Comparison of ENCODE assay signal across 20 mouse cellular contexts in genomic region chr3:59102146-59102545, GRCm38 (mm10). TPM values are rescaled to one million over a fixed set of nuclear protein-coding genes. Genes with fewer than 3 reads are reported as not detected.
"Had no signal": no experiment of that assay in that cellular context is flagged by ENCODE, and none has a peak within 500 bp of the region (broad histone marks: within the 10 kb centered on the region; RNA-seq: fewer than 3 reads in every experiment).

No protein-coding gene starts in this region.

- H3K4me2 ChIP-seq: liver, embryonic 13.5 days; liver, embryonic 15.5 days; lung, embryonic 15.5 days; midbrain, embryonic 11.5 days; midbrain, embryonic 13.5 days; midbrain, embryonic 15.5 days; neural tube, embryonic 13.5 days; neural tube, embryonic 15.5 days had no signal

- H3K27me3 ChIP-seq: liver, embryonic 13.5 days; liver, embryonic 15.5 days; lung, embryonic 15.5 days; midbrain, embryonic 13.5 days; midbrain, embryonic 15.5 days; neural tube, embryonic 13.5 days; neural tube, embryonic 15.5 days had no signal

- H3K9me3 ChIP-seq: liver, embryonic 13.5 days; liver, embryonic 15.5 days; lung, embryonic 15.5 days; midbrain, embryonic 13.5 days; midbrain, embryonic 15.5 days; neural tube, embryonic 13.5 days; neural tube, embryonic 15.5 days had no signal

- H3K4me1 ChIP-seq: lung, embryonic 15.5 days; midbrain, embryonic 13.5 days; midbrain, embryonic 15.5 days; neural tube, embryonic 13.5 days; neural tube, embryonic 15.5 days had no signal

- DNase-seq: liver, embryonic 13.5 days; liver, postnatal 0 days; lung, adult 2 months; lung, postnatal 14 days; lung, postnatal 36 days; retina, postnatal 1 day; right cerebral cortex, adult 18-20 months; right cerebral cortex, postnatal 25 days; right cerebral cortex, postnatal 4 days had no signal

- ATAC-seq: liver, postnatal 0 days; lung, postnatal 0 days; midbrain, embryonic 13.5 days; midbrain, embryonic 15.5 days had no signal

- H3K4me3 ChIP-seq: liver, embryonic 13.5 days; liver, embryonic 15.5 days; lung, embryonic 15.5 days; midbrain, embryonic 13.5 days; midbrain, embryonic 15.5 days; neural tube, embryonic 13.5 days; neural tube, embryonic 15.5 days had no signal

- H3K27ac ChIP-seq: liver, embryonic 13.5 days; liver, embryonic 15.5 days; lung, embryonic 15.5 days; macrophage; midbrain, embryonic 13.5 days; midbrain, embryonic 15.5 days; neural tube, embryonic 13.5 days; neural tube, embryonic 15.5 days had no signal

- H3K9ac ChIP-seq: liver, embryonic 13.5 days; liver, embryonic 15.5 days; liver, postnatal 0 days; lung, embryonic 15.5 days; midbrain, embryonic 13.5 days; midbrain, embryonic 15.5 days; neural tube, embryonic 13.5 days; neural tube, embryonic 15.5 days had no signal

- H3K36me3 ChIP-seq: liver, embryonic 13.5 days; liver, embryonic 15.5 days; lung, embryonic 15.5 days; midbrain, embryonic 13.5 days; midbrain, embryonic 15.5 days; neural tube, embryonic 13.5 days had no signal

RNA-seq across cellular contexts. Expression of gene Gpr171, which starts 0.5 kb away (rescaled TPM):
- total RNA-seq: midbrain, postnatal 0 days had no signal
- polyA plus RNA-seq: testis, adult 2 months had no signal
